Mouse (Mus musculus): ENCODE measurements around the gene Mrgprd. TPM values are rescaled to one million over a fixed set of nuclear protein-coding genes. Genes with fewer than 3 reads are reported as not detected.

The Mrgprd gene
- polyA plus RNA-seq, 1 experiment from 2014 or later = not detected

GRCm38 (mm10) chr7:145335199-145335598, 20.6 kb downstream of the Mrgprd start:
- Histone ChIP-seq H3K36me3 (replicated peaks) (no peaks in the 10 kb centered on the region), H3K4me3 (no peak overlapping the region), H3K27me3 (ENCODE audit: poor library complexity, severe bottlenecking) (no peaks in the 10 kb centered on the region), H3K27ac (0 out of 2 replicates have a peak overlapping the region, but pooled peaks have one; percentile 6), H3K4me1 (0 out of 2 replicates have a peak, but pooled peaks cover 3% of the 10 kb centered on the region), H3K9me3 (no peaks in the 10 kb centered on the region)
- DNase-seq (ENCODE audit: extremely low spot score, low spot score) = no peak

- DNase-seq (ENCODE audit: extremely low spot score, low spot score) = no peak
- H3K36me3 ChIP-seq (replicated peaks) = no peaks in the 10 kb centered on the region
- H3K27ac ChIP-seq = no peak overlapping the region
- H3K4me3 ChIP-seq = no peak overlapping the region
- WGBS = 83% methylated on average over 3 of the region's 3 CpGs
- H3K9me3 ChIP-seq = no peaks in the 10 kb centered on the region
- H3K27me3 ChIP-seq (ENCODE audit: poor library complexity, severe bottlenecking) = no peaks in the 10 kb centered on the region
- no peaks in the 10 kb centered on the region for H3K4me1 ChIP-seq
Measured at GRCm38 (mm10) chr7:145335616-145336332, 21.1 kb downstream of the Mrgprd start.

DNA sequence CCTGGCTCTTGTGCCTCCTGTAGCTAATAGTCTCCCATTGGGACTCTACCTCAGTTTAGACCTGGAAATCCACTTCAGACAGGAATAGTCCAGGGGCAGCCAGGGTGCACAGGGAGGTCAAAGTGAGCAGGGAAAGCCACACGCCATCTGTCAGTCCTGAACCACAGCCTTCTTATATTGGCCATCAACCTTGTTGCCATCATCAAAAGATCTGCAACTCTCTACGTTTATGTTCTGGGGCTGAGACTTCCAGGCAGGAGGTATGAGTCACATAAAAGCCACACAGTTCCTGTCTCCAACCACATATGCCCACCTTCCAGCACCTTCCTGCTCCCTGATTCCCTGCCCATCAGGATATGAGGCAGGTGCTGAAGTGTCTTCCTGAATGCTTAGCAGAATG, 23.3 kb downstream of the Mrgprd start:
- DNase-seq (ENCODE audit: extremely low spot score, low spot score) = no peak
- 79% methylated on average over 2 of the region's 2 CpGs for WGBS

DNA sequence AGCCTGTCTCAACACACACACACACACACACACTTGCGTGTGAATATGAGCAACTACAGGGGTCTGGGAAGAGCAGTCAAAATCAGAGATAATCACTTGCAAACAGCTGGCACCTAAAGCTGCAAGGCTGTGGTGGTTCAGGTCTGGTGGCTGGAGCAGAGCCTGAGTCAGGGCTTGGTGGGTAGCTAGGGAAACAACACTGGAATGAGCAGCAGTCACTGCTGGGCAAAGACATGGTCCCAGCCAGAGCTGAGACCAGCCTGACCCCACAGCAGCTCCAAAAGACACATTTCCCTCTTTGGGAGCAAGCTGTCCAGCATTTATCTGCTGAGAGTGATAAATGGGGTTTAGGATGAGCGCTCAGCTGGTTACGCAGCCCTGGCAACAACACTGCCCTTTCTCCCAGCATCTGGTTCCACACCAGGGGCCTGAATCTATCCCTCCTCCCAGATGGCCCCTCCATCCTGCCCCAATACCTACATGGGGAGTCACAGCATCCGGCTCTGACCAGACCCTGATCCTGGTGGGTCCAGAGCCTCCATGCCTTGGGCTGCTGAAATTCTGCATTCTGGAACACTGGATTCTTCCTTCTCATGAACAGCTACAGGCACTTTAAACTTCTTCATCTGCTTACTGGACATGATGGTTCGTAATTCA, 25.7 kb downstream of the Mrgprd start:
- Histone ChIP-seq H3K27me3 (ENCODE audit: poor library complexity, severe bottlenecking) (no peaks in the 10 kb centered on the region), H3K4me3 (no peak overlapping the region), H3K36me3 (replicated peaks) (no peaks in the 10 kb centered on the region), H3K4me1 (no peaks in the 10 kb centered on the region), H3K27ac (no peak overlapping the region), H3K9me3 (no peaks in the 10 kb centered on the region)
- DNase-seq (ENCODE audit: extremely low spot score, low spot score) = no peak
- whole genome bisulfite sequencing = 91% methylated on average over 5 of the region's 5 CpGs

More for the DNA sequence above, 23.3 kb downstream of the Mrgprd start:
- Histone ChIP-seq H3K27ac (no peak overlapping the region), H3K36me3 (replicated peaks) (no peaks in the 10 kb centered on the region), H3K27me3 (ENCODE audit: poor library complexity, severe bottlenecking) (no peaks in the 10 kb centered on the region), H3K9me3 (no peaks in the 10 kb centered on the region), H3K4me1 (no peaks in the 10 kb centered on the region), H3K4me3 (no peak overlapping the region)

Other genes with a start within 250 kb of the Mrgprd start
- 0.16 and 0.31 TPM in 2 replicates for gene 1810010D01Rik, start 106.7 kb upstream of the Mrgprd start, polyA plus RNA-seq (2016; fragmentation: Nextera tagmentation; extraction: Ambion mirVana)
- gene Tpcn2, start 30.8 kb upstream of the Mrgprd start, polyA plus RNA-seq (2016; fragmentation: Nextera tagmentation; extraction: Ambion mirVana) = 5.1 and 5.9 TPM in 2 replicates
- gene Mrgprf, start 14.0 kb upstream of the Mrgprd start, polyA plus RNA-seq (2016; fragmentation: Nextera tagmentation; extraction: Ambion mirVana) = 0.07 and 0.09 TPM in 2 replicates

Data from forebrain, embryonic 10.5 days (tissue).